Mouse (Mus musculus): Measurements from ENCODE around the gene Atf7ip. TPM values are rescaled to one million over a fixed set of nuclear protein-coding genes. Genes with fewer than 3 reads are reported as not detected.

The Atf7ip gene
- polyA plus RNA-seq, 1 experiment from 2014 or later, result 8.4 TPM

GRCm38 (mm10) chr6:136548796-136549195, 42.8 kb downstream of the Atf7ip start:
- Histone ChIP-seq H3K36me3 (ENCODE audit: control insufficient read depth, insufficient read depth, low read length) (no peaks in the 10 kb centered on the region), H3K4me3 (ENCODE audit: low read depth, low read length) (no peak overlapping the region), H3K9me3 (ENCODE audit: control insufficient read depth, low read length) (no peaks in the 10 kb centered on the region), H3K27me3 (ENCODE audit: control insufficient read depth, insufficient read depth, low read length) (no peaks in the 10 kb centered on the region), H3K4me2 (replicated peaks; ENCODE audit: low read depth) (no peak overlapping the region), H3K9ac (ENCODE audit: low read length) (no peak overlapping the region), H3K4me1 (replicated peaks; ENCODE audit: control insufficient read depth, insufficient read depth) (no peaks in the 10 kb centered on the region), H3K27ac (replicated peaks) (no peak overlapping the region)
- ATAC-seq (ENCODE audit: low FRiP score, low TSS enrichment) (peak; percentile 64; the same call in 1 of the 2 replicates), DNase-seq (ENCODE audit: low spot score) (no peak)
- 71% methylated on average over 6 of the region's 6 CpGs for WGBS
- TF ChIP-seq CTCF (IDR thresholded peaks at IDR 0.05; ENCODE audit: low read depth), result peak; percentile 31; the same call in 1 of the 2 replicates
- no peak for TF ChIP-seq EP300 (optimal IDR thresholded peaks at IDR 0.05)

GRCm38 (mm10) chr6:136549606-136550005, 43.6 kb downstream of the Atf7ip start:
- no peaks in the 10 kb centered on the region for H3K9me3 ChIP-seq (ENCODE audit: control insufficient read depth, low read length)
- no peak for DNase-seq (ENCODE audit: low spot score)
- ATAC-seq (ENCODE audit: low FRiP score, low TSS enrichment), result no peak
- no peak overlapping the region for H3K9ac ChIP-seq (ENCODE audit: low read length)
- peak overlapping the region; percentile 35; the same call in 1 of the 2 replicates for H3K27ac ChIP-seq (replicated peaks)
- no peak overlapping the region for H3K4me2 ChIP-seq (replicated peaks; ENCODE audit: low read depth)
- 40% methylated on average over 3 of the region's 3 CpGs for WGBS
- TF ChIP-seq EP300 (optimal IDR thresholded peaks at IDR 0.05) (no peak), CTCF (IDR thresholded peaks at IDR 0.05; ENCODE audit: low read depth) (no peak)
- no peaks in the 10 kb centered on the region for H3K36me3 ChIP-seq (ENCODE audit: control insufficient read depth, insufficient read depth, low read length)
- H3K27me3 ChIP-seq (ENCODE audit: control insufficient read depth, insufficient read depth, low read length), result no peaks in the 10 kb centered on the region
- H3K4me3 ChIP-seq (ENCODE audit: low read depth, low read length), result no peak overlapping the region
- H3K4me1 ChIP-seq (replicated peaks; ENCODE audit: control insufficient read depth, insufficient read depth), result no peaks in the 10 kb centered on the region

GRCm38 (mm10) chr6:136550596-136551304, 44.8 kb downstream of the Atf7ip start:
- H3K27me3 ChIP-seq (ENCODE audit: control insufficient read depth, insufficient read depth, low read length), result no peaks in the 10 kb centered on the region
- no peak overlapping the region for H3K4me3 ChIP-seq (ENCODE audit: low read depth, low read length)
- 50% methylated on average over 7 of the region's 7 CpGs for WGBS
- DNase-seq (ENCODE audit: low spot score) (no peak), ATAC-seq (ENCODE audit: low FRiP score, low TSS enrichment) (peak; percentile 68)
- no peaks in the 10 kb centered on the region for H3K4me1 ChIP-seq (replicated peaks; ENCODE audit: control insufficient read depth, insufficient read depth)
- no peak overlapping the region for H3K4me2 ChIP-seq (replicated peaks; ENCODE audit: low read depth)
- 0 out of 2 replicates have a peak overlapping the region, but pooled peaks have one; percentile 35 for H3K27ac ChIP-seq (replicated peaks)
- no peaks in the 10 kb centered on the region for H3K36me3 ChIP-seq (ENCODE audit: control insufficient read depth, insufficient read depth, low read length)
- no peaks in the 10 kb centered on the region for H3K9me3 ChIP-seq (ENCODE audit: control insufficient read depth, low read length)
- TF ChIP-seq EP300 (optimal IDR thresholded peaks at IDR 0.05) (no peak), CTCF (IDR thresholded peaks at IDR 0.05; ENCODE audit: low read depth) (no peak)
- H3K9ac ChIP-seq (ENCODE audit: low read length), result no peak overlapping the region

- no peak overlapping the region for H3K4me2 ChIP-seq (replicated peaks; ENCODE audit: low read depth)
- H3K36me3 ChIP-seq (ENCODE audit: control insufficient read depth, insufficient read depth, low read length), result no peaks in the 10 kb centered on the region
- H3K9me3 ChIP-seq (ENCODE audit: control insufficient read depth, low read length), result no peaks in the 10 kb centered on the region
- WGBS, result 85% methylated on average over 7 of the region's 7 CpGs
- no peak for DNase-seq (ENCODE audit: low spot score)
- no peak for ATAC-seq (ENCODE audit: low FRiP score, low TSS enrichment)
- TF ChIP-seq EP300 (optimal IDR thresholded peaks at IDR 0.05) (no peak), CTCF (IDR thresholded peaks at IDR 0.05; ENCODE audit: low read depth) (no peak)
- H3K4me1 ChIP-seq (replicated peaks; ENCODE audit: control insufficient read depth, insufficient read depth), result no peaks in the 10 kb centered on the region
- H3K27me3 ChIP-seq (ENCODE audit: control insufficient read depth, insufficient read depth, low read length), result no peaks in the 10 kb centered on the region
- no peak overlapping the region for H3K9ac ChIP-seq (ENCODE audit: low read length)
- H3K4me3 ChIP-seq (ENCODE audit: low read depth, low read length), result no peak overlapping the region
- H3K27ac ChIP-seq (replicated peaks), result no peak overlapping the region
These were observed 45.7 kb downstream of the Atf7ip start for GRCm38 (mm10) chr6:136551550-136552109.

- Histone ChIP-seq H3K27me3 (ENCODE audit: control insufficient read depth, insufficient read depth, low read length) (no peaks in the 10 kb centered on the region), H3K4me2 (replicated peaks; ENCODE audit: low read depth) (no peak overlapping the region), H3K27ac (replicated peaks) (no peak overlapping the region; the same call in 1 of the 2 replicates), H3K9ac (ENCODE audit: low read length) (no peak overlapping the region), H3K36me3 (ENCODE audit: control insufficient read depth, insufficient read depth, low read length) (no peaks in the 10 kb centered on the region), H3K4me3 (ENCODE audit: low read depth, low read length) (no peak overlapping the region), H3K9me3 (ENCODE audit: control insufficient read depth, low read length) (no peaks in the 10 kb centered on the region), H3K4me1 (replicated peaks; ENCODE audit: control insufficient read depth, insufficient read depth) (no peaks in the 10 kb centered on the region)
- TF ChIP-seq EP300 (optimal IDR thresholded peaks at IDR 0.05) (no peak), CTCF (IDR thresholded peaks at IDR 0.05; ENCODE audit: low read depth) (no peak)
- ATAC-seq (ENCODE audit: low FRiP score, low TSS enrichment) (no peak), DNase-seq (ENCODE audit: low spot score) (no peak)
- WGBS, result 74% methylated on average over 5 of the region's 5 CpGs
These were observed 47.2 kb downstream of the Atf7ip start for GRCm38 (mm10) chr6:136553156-136553555.

All from stomach, postnatal 0 days (tissue).